Comparison of ENCODE assay signal across 14 mouse cellular contexts in the genomic region with DNA sequence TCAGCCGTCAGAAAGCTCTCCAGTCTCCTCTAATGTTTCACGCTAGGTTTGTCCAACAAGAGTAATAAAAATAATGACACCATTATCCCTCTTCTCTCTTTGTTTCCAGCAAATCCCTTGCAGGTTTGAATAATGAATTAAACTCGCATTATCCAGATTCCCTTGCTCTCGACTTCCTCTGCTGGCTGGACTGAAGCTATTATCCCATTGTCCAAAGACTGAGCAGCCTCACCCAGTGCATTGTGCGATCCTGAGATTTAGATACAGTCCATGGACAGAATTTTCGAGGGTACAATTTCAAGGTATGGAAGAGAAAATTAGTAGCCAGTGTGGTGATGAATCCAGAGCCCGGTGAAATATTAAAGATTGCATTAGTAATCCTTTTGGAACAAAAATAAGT.
"Had no signal": no experiment of that assay in that cellular context is flagged by ENCODE, and none has a peak within 500 bp of the region (broad histone marks: within the 10 kb centered on the region; RNA-seq: fewer than 3 reads in every experiment).

No protein-coding gene starts in this region.

- H3K9me3 ChIP-seq: kidney, embryonic 15.5 days; limb, embryonic 15.5 days; liver, embryonic 12.5 days; lung, embryonic 15.5 days; midbrain, embryonic 13.5 days had no signal

- H3K27me3 ChIP-seq: kidney, embryonic 15.5 days; limb, embryonic 15.5 days; liver, embryonic 12.5 days; lung, embryonic 15.5 days; megakaryocyte, embryonic 14.5 days had no signal

- H3K4me3 ChIP-seq: kidney, embryonic 15.5 days; limb, embryonic 15.5 days; liver, embryonic 12.5 days; lung, embryonic 15.5 days; megakaryocyte, embryonic 14.5 days; midbrain, embryonic 13.5 days had no signal

- H3K4me2 ChIP-seq: kidney, embryonic 15.5 days; limb, embryonic 15.5 days; liver, embryonic 12.5 days; lung, embryonic 15.5 days; midbrain, embryonic 13.5 days had no signal

- ATAC-seq: liver, embryonic 12.5 days; midbrain, embryonic 13.5 days had no signal

- H3K36me3 ChIP-seq: kidney, embryonic 15.5 days; limb, embryonic 15.5 days; liver, embryonic 12.5 days; lung, embryonic 15.5 days; midbrain, embryonic 13.5 days had no signal

- H3K4me1 ChIP-seq: kidney, embryonic 15.5 days; limb, embryonic 15.5 days; liver, embryonic 12.5 days; lung, embryonic 15.5 days; megakaryocyte, embryonic 14.5 days; midbrain, embryonic 13.5 days had no signal

- DNase-seq: kidney, adult 2 months; kidney, postnatal 14 days; layer of hippocampus, postnatal 36 days; lung, postnatal 14 days; right cerebral cortex, adult 18-20 months; right cerebral cortex, postnatal 25 days; thymus, postnatal 36 days had no signal

- H3K27ac ChIP-seq: kidney, embryonic 15.5 days; limb, embryonic 15.5 days; liver, embryonic 12.5 days; lung, embryonic 15.5 days; macrophage; midbrain, embryonic 13.5 days had no signal

- H3K9ac ChIP-seq: kidney, embryonic 15.5 days; limb, embryonic 15.5 days; liver, embryonic 12.5 days; lung, embryonic 15.5 days; midbrain, embryonic 13.5 days had no signal
